Mouse (Mus musculus): Measurements from ENCODE around the gene H2al1m.
"Not testable (repeated sequence)": the region's sequence is repeated elsewhere in the genome, so short reads cannot be mapped to it uniquely, and the experiment has no call there.

H2al1m gene

GRCm38 (mm10) chrX:9283464-9283863 is at the start of gene H2al1m:
TSS of gene H2al1m (plus strand) at chrX:9283764.
- DNase-seq (ENCODE audit: low read depth, low spot score) = not testable (repeated sequence)

- DNase-seq (ENCODE audit: low read depth, low spot score) = no peak
Measured at GRCm38 (mm10) chrX:9240737-9241591, 42.6 kb upstream of the H2al1m start.

- DNase-seq (ENCODE audit: low read depth, low spot score) = no peak
Measured at GRCm38 (mm10) chrX:9243381-9243864, 40.1 kb upstream of the H2al1m start.

DNA sequence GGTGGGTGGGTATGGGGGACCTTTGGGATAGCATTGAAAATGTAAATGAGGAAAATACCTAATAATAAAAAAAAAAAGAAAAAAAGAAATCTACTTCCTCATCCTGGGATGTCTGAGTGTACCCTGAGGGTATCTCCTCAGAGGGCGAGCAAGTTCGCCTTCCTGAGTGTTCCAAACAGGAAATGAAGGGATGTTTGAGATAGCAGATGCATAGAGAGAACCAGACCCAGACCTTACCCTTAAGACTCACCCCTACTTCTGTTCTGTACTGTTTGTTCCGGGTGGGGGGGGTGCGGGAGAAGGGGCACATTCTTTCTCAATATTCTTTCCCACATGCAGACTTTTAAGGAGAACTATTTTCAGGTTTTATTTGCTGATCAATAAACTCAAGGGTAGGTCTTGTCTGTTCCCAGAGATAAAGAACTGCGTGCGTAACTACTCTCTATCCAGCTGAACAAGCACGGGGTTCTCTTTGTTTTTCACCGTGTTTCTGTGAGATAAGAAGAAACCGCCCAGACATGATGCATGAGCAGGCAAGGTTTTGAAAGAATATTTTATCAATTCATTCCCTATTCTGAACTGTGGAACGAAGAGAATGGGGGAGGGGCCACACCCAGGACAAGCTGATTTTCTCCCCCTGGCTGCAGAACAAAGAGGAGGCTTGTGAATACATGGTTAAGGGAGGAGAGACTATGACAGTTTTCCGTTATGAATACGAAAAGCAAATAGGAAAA is 38.8 kb upstream of the H2al1m start:
- no peak for DNase-seq (ENCODE audit: low read depth, low spot score)

DNA sequence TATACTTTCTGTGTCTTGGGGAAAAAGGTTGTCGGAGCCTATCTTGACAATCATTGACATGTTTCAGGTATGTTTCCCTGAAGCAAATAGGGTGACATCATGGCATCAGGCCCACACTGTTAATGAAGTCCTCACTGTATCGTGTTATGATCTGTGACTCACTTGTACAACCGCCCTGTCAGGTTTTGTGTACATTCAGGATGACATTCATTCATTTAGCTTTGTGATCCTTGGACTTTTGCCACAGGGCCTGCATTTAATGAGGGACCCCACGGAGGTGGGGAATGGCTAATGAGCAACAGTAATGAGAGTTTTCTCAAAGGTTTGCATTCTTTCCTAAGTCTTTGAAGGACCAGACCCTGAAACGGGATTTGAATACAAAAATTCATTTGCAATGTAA is 34.7 kb upstream of the H2al1m start:
- DNase-seq (ENCODE audit: low read depth, low spot score) = no peak

DNA sequence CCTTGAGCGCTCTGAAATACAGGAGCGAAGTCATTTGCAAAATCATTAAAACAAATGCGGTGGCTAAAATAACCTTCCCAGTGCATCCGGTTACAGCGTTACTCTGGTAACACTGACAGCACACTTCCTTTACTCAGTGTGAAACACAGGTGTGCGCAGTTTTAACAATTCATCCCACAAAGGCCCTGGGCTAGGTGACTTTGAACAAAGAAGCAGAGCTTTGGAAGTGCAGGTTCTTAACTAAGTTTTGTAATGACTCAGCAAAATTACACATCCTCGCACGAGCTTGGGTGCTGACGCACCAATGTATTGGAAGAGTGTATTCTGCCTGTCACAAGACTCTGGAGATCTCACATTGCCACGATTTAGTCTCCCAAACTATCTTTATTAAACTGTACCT is 29.6 kb upstream of the H2al1m start:
- DNase-seq (ENCODE audit: low read depth, low spot score) = no peak

GRCm38 (mm10) chrX:9254901-9255300 is 28.7 kb upstream of the H2al1m start:
- peak; percentile 41 for DNase-seq (ENCODE audit: low read depth, low spot score)

DNA sequence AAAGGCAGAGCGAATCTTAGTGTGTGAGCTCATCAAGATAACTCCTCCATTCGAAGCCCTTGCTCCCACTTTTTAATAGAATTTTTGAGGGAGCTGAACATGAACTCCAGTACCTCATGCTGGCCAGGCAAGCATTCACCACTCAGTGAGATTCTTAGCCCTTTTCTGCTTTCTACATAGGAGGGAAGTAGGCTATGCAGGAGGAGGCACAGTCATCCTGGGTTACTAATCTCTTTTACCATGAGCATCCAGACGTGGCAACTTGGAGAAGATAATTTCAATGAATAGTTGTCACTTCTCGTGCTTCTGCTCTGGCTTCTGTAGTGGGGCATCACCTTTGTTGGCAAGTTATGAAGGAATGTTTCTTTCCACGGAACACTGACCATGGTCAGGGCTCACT is 26.8 kb upstream of the H2al1m start, which contains the start of gene Gm14862:
Gm14862 (minus strand) TSS at position 134 of the 400 bp plus-strand sequence.
- DNase-seq (ENCODE audit: low read depth, low spot score) = no peak

GRCm38 (mm10) chrX:9257831-9258230 is 25.7 kb upstream of the H2al1m start:
- no peak for DNase-seq (ENCODE audit: low read depth, low spot score)

- DNase-seq (ENCODE audit: low read depth, low spot score) = no peak
Measured at GRCm38 (mm10) chrX:9259267-9259666, 24.3 kb upstream of the H2al1m start.

DNA sequence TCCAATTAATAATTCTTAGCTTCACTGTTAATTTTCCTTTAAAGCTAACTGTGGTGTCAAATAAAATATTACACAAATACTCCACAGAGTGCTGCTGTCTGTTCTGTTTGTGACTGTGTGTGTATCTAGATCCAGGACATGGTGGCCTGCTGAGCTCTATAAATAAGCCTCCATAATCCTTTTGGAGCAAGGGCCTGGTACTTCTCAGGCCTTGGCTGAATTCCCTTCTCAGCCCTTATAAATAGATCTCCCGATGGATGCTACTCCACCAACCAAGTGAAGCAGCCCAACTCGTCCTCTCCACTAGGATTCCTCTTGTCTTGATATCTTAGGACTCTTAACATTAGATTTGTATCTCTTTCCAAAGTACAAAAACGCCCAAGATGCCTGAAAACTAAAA is 12.5 kb upstream of the H2al1m start:
- DNase-seq (ENCODE audit: low read depth, low spot score) = no peak

DNA sequence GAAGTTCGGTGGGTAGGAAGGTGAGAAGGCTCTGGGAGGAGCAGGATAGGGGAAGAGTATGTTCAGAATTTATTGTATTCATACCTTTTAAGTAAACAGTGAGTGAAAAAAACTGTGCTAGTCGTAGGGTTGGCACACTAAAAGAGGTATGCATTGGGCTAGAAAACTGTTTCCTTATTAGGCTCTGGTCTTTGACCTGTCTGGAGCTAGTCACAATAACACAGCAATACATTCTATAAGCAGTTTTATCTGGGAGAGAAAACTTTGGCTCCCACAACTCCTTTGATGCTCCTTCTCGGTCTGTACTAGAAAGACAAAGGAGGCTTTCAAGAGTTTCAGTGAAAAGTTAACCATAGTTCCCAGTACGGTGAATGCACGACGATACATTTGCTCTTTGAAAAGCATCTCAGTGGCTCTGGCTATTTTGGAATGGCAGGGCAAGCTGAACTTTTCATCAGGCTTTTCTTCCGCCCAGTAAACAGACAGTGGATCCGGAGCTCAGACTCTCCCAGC is 11.6 kb upstream of the H2al1m start:
- no peak for DNase-seq (ENCODE audit: low read depth, low spot score)

GRCm38 (mm10) chrX:9272460-9273361 is 10.9 kb upstream of the H2al1m start, which contains the start of gene Xk:
TSS of gene Xk (plus strand) at chrX:9272756.
- peak; percentile 45 for DNase-seq (ENCODE audit: low read depth, low spot score)

DNA sequence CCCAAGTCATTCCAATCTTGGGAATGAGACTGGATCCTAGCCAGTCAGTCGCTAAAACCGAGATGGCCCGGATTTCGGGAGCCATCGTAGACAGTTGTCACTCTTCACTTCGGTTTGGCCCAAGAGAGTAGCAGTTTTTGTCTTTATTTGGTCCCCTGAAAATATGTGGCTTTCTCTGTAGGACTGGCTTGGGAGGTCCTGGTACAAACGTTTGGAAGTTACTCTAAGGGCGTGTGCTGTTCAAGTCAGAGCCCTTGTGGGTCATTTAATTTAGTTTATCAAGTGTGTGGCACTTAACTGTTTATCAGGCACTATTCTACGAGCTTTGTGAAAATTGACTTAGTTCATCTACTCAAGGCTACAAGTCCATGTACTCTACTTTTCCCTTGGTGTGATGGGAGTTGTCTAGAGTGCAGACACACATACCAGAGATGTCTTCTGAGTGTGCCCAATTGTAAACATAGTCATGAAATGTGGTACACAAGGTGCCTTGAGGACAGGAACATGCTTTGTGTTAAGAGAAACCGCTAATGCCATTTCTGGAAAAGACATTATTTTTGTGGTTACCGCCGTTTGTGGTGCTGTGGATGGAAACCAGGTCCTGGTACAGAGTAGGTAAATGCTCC is 10.1 kb upstream of the H2al1m start:
- DNase-seq (ENCODE audit: low read depth, low spot score) = no peak

DNA sequence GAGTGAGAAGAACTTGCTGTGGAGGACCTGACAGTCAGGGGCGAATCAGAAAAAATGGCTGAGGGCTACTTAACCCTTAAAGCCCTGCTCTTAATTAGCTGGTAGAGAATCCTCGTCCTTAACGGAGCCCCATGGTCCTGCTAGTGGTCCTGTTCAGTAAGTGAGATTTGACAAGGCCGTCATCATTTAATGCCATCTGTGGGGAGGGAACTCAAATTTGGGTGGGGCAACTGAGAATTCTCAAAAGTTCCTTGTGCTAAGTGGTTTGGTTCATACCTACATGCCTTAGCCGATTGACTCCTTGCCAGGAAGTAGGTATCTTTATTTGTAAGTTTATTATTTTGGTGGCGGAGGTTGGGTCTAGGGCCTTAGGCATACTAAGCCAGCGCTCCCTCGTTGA is 9.2 kb upstream of the H2al1m start:
- DNase-seq (ENCODE audit: low read depth, low spot score) = no peak

- DNase-seq (ENCODE audit: low read depth, low spot score) = not testable (repeated sequence)
Measured at GRCm38 (mm10) chrX:9293140-9293829, 9.7 kb downstream of the H2al1m start.

GRCm38 (mm10) chrX:9298413-9298864 is 14.9 kb downstream of the H2al1m start:
- no peak for DNase-seq (ENCODE audit: low read depth, low spot score)

- no peak for DNase-seq (ENCODE audit: low read depth, low spot score)
Measured at GRCm38 (mm10) chrX:9302791-9303190, 19.2 kb downstream of the H2al1m start.

GRCm38 (mm10) chrX:9303455-9303854 is 19.9 kb downstream of the H2al1m start:
- no peak for DNase-seq (ENCODE audit: low read depth, low spot score)

DNA sequence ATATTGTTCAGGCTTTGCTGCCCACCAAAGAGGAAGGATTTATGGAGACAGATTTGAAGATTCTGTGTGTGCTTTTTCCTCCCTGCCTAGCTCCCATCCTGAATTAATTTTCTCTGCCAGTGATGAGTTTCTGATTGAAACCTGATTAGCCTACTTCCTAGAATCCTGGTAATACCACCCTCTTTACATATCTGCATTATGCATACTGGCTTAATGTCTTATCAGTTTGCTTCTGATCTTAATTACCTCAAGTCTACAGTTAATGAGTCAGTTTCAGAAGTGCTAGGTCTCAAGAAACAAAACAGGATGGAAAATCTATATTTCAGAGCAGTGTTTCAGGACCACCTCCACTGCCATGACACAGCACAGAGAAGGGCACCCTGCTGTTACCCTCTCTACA is 32.9 kb downstream of the H2al1m start:
- not testable (repeated sequence) for DNase-seq (ENCODE audit: low read depth, low spot score)
